Mouse (Mus musculus) left cerebral cortex, postnatal 10 days (tissue): Measurements from ENCODE around the gene Krt81. TPM values are rescaled to one million over a fixed set of nuclear protein-coding genes. Genes with fewer than 3 reads are reported as not detected.

Source experiments
- DNase-seq, 2 experiments: peaks; one replicate each; pipeline ENCODE4 v3.0.0; 2021 to 2022; ENCODE audit warnings: low spot score in 2 of 2, mixed read lengths in 1 of 2; ENCODE audit errors: extremely low spot score in 1 of 2
- intact Hi-C: fragments of 180-260 bp; cut with DNase I; formaldehyde crosslinking; loops from one replicate; pipeline ENCODE4 v1.15.1; 2025
- total RNA-seq, 2 experiments: library from RNA; stranded (reverse); gene quantifications; 2 replicates each; pipeline ENCODE4 v1.2.3; 2021

The Krt81 gene
- total RNA-seq, result not detected

- intact Hi-C loops, result no loop called here
Observed at GRCm38 (mm10) chr15:101463651-101464050, at the start of gene Krt81. Gene Krt81, minus strand, starts transcription at chr15:101463751.

GRCm38 (mm10) chr15:101508247-101508646 lies 44.7 kb upstream of the Krt81 start:
- no peak for DNase-seq
- intact Hi-C loops, result no loop called here

More at GRCm38 (mm10) chr15:101463651-101464050, at the start of gene Krt81:
- no peak for DNase-seq

GRCm38 (mm10) chr15:101506896-101507758 lies 43.6 kb upstream of the Krt81 start:
- intact Hi-C loops, result no loop called here
- no peak for DNase-seq

DNA sequence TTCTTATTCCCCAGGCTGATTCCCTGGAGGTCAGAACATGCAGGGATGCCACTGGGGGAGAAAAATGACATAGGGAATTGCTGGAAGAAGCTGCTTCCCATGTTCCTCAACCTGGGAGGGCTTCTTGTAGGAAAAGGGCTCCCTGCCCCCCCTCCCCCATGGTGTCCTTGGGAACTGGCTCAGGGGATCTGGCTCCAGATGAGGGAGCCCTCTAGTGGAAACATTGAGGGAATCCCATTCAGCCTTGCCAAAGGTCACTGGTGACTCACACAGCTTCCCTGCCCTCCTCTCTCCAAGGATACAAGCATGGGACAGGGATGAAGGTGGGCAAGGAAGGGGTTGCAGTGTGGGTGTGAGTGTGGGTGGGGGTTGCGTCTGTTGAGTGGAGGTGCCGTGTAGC lies 33.6 kb upstream of the Krt81 start:
- intact Hi-C loops, result no loop called here
- DNase-seq, result no peak

- intact Hi-C loops, result no loop called here
- DNase-seq, result no peak
Observed at GRCm38 (mm10) chr15:101495266-101495665, 31.7 kb upstream of the Krt81 start.

GRCm38 (mm10) chr15:101494203-101494602 lies 30.7 kb upstream of the Krt81 start:
- intact Hi-C loops, result no loop called here

DNA sequence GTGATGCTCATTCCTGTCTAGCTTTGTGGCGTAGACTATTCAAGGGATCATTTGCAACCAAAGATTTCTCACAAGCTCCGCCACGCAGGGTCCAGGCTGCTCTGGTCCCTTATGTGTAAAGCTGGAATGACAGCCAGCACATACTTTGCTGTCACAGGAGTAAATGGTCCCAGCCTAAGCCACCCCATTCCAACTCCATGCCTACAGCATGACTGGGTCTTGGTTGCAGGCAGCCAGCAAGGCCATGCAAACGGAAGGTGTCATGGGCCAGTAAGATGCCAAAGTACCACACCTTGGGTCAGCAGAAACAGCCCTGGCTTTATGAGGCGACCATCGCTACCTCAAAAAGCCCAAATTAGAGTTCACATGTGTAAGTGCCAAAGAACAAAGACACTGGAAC lies 30.2 kb upstream of the Krt81 start:
- no peak for DNase-seq
- intact Hi-C loops, result no loop called here

More at GRCm38 (mm10) chr15:101494203-101494602, 30.7 kb upstream of the Krt81 start:
- DNase-seq, result no peak

DNA sequence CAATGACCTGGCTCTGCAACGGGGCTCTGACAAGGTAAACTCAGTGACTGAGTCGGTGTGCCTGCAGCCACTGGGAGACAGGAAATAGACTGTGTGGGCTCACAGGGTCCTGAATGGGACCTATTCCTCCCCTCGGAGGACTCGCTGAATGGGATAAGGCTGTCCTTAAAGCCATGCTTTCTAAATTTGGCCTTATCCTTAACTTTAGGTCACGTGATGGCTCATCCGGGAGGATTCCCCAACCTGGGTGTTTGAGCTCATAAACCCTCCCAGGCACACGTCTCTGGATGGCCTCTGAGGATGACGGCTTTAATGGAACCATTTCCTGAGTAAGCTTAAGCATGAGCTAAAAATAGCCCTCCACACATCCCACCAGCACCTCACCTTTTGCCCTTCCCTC lies 29.2 kb upstream of the Krt81 start:
- intact Hi-C loops, result no loop called here
- DNase-seq, result no peak

- intact Hi-C loops, result no loop called here
- DNase-seq, result no peak
Observed at GRCm38 (mm10) chr15:101491431-101491830, 27.9 kb upstream of the Krt81 start, which contains the start of gene Krt83. Gene Krt83, minus strand, starts transcription at chr15:101491512.

DNA sequence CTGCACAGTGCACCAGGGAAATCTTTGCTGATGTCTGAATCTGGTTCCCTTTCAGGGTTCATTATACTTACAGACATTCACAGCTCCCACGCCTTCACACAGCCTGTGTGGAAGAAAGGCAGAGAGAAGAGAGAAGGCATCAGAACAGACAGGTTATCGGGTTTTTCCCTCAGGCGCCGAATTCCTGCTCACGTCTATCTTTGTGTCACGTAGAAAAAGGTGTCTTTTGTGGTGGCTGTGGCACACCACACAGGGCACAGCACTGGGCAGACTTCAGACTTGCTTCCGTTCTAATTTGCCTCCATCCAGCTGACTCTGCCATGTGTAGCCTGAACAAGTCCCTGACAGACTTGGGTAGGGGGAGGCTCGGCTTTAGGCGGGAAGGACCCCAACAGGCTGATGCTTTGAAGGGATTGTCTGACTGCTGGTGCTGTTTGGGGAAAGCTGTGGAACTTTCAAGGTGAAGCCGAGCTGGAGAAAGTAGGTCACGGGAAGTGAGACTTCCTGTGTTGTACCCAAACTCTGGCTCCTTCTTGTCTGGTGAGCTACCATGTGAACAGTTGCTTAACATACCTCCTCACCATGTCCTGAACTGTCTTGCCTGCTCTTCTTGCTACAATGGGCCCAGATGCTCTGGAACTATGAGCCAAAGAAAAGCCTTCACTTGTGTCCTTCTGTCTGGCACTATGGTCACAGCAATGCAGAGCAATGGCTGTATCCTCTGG lies 22.5 kb upstream of the Krt81 start:
- intact Hi-C loops, result no loop called here
- no peak for DNase-seq

DNA sequence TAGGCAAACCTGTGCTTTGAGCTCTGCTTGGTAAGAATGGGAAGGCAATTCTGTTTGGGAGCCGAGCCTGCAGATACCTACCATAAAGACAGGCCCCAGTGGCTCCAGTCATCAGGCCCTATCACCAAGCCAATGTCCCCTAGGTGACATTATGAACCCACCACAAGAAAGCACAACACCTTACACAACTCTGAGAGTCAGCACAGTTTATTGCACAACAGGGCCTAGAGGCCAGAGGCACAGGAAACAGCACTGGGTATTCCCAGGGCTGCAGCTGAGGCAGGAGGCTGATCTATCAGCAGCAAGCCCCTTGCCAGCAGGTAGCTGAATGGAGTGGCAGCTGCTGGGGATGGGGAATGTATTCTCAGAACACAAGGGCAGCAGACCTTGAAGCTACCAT lies 21.4 kb upstream of the Krt81 start:
- no peak for DNase-seq
- intact Hi-C loops, result no loop called here

- intact Hi-C loops, result no loop called here
- DNase-seq, result no peak
Observed at GRCm38 (mm10) chr15:101483646-101484045, 20.1 kb upstream of the Krt81 start.

- intact Hi-C loops, result no loop called here
Observed at GRCm38 (mm10) chr15:101482056-101482455, 18.5 kb upstream of the Krt81 start.

DNA sequence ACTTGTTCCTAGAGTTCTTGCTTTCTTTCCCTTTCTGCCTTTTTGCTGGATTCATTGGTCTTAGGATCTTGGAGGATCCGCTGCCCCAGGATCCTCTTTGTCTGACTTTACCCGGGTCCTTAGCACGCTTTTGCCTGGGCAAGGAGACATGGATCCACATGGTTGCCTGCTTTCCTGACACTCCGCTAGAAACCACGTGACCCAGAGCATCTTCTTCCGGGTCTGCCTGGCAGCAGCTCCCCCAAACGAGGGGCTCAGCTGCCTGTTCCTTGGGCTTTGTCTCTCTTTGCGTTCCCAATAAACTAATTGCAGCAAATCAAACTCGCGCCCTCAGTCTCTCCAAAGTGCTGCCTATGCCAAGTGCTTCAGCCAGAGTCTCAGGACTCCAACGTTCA lies 16.1 kb upstream of the Krt81 start:
- intact Hi-C loops, result no loop called here

More at GRCm38 (mm10) chr15:101482056-101482455, 18.5 kb upstream of the Krt81 start:
- no peak for DNase-seq

DNA sequence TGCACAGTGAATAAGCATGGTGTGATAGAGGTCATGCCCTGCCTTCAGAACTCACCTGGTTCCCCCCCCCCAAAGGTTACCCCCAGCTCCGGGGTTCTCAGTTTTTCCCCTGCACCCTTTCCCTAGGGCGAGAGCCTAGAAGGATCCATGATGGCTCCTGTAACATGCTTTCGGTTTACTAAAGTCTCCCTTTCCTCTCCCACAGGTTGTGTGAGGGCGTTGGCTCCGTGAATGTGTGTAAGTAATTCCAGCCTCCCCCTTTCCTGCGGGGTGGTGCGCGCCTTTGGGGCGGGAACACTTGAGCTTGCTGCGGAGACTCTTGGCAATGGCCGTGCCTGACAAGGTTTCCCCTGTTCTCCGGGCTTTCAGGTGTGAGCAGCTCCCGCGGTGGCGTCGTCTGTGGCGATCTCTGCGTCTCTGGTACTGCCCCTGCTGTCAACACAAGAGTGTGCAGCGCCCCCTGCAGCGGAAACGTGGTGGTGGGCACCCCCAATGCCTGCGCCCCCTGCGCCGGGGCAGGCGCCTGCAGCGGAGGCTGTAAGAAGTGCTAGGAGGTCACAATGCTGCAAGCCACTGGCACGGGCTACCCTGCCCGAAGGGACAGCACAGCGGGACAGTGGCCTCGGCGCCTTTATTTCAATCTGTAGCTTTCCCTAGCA lies 15.6 kb upstream of the Krt81 start:
- intact Hi-C loops, result no loop called here
- peak; percentile 7 to 74 for DNase-seq

More for the DNA sequence above, 16.1 kb upstream of the Krt81 start:
- no peak for DNase-seq

- intact Hi-C loops, result no loop called here
- DNase-seq, result no peak
Observed at GRCm38 (mm10) chr15:101472952-101473528, 9.5 kb upstream of the Krt81 start, which contains the start of gene Krt86. Gene Krt86, plus strand, starts transcription at chr15:101473478.

DNA sequence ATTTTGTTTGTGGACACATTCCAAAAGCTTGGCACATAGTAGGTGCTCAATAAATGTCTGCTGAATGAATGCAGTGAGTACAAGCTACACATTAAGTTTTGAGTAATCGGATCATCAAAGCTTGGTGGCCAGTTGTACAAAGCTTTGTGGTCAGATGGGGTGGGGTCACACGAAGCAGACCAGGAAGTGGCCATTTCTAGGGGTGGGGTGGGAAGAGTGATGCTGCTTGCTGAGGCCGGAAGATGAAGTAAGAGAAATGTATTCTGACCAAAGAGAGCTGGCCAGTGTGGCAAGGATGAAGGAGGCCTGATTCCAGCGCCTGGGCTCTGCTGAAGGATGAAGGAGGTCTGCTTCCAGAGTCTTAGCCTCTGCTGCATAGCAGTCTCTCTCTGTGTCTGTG lies 5.5 kb upstream of the Krt81 start:
- DNase-seq, result no peak
- intact Hi-C loops, result no loop called here

DNA sequence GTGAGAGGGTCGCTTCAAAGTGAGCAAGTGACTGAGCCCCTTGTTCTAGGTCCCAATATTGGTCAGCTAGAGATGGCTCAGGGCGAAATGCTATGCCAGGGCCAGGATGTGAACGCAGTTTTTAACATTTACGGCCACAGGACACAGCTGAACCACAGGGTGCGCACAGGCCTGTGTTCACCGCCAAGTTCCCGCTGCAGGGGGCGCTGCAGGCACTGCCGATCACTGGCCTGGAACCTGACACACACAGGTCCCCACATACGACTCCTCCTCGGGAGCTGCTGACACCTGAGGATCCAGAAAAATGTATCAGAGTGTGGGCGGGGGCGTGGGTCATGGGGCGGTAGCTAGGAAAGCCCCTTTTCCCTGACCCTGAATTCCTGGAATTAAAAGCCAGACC lies 4.3 kb downstream of the Krt81 start:
- intact Hi-C loops, result no loop called here
- DNase-seq, result peak in 1 of 2 experiments; percentile 40

DNA sequence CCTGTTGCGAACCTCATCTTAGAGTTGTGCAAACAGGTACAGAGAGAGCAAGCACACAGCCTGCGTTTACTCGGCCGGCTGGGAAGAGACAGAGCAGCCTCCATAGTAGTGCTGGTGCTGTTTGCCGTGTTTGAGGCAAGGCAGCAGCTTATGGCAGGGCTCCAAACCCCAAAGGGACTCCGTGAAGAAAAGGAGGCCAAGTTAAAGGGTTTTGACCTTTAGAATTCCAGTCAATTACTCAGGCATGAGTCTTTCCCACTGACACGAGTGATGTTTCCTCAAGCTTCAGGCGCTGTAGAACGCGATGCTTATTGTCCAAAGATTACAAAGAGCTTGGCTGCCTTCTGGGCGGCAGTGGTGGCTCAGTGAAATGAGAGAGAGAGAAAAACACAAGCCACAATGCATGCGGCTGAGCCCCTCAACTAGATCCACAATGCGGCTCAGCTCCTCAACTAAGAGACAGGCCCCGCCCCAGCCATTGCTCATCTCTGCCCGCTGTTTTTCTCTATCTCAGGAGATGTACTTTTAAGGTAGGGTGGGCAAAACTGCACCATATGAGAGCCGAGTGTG lies 5.1 kb downstream of the Krt81 start:
- peak in 1 of 2 experiments; percentile 60 for DNase-seq
- intact Hi-C loops, result no loop called here
